Mouse (Mus musculus): ENCODE data around the gene Cltrn. TPM values are rescaled to one million over a fixed set of nuclear protein-coding genes. Genes with fewer than 3 reads are reported as not detected.

Gene Cltrn
- polyA plus RNA-seq, 1 experiment from 2014 or later: not detected

DNA sequence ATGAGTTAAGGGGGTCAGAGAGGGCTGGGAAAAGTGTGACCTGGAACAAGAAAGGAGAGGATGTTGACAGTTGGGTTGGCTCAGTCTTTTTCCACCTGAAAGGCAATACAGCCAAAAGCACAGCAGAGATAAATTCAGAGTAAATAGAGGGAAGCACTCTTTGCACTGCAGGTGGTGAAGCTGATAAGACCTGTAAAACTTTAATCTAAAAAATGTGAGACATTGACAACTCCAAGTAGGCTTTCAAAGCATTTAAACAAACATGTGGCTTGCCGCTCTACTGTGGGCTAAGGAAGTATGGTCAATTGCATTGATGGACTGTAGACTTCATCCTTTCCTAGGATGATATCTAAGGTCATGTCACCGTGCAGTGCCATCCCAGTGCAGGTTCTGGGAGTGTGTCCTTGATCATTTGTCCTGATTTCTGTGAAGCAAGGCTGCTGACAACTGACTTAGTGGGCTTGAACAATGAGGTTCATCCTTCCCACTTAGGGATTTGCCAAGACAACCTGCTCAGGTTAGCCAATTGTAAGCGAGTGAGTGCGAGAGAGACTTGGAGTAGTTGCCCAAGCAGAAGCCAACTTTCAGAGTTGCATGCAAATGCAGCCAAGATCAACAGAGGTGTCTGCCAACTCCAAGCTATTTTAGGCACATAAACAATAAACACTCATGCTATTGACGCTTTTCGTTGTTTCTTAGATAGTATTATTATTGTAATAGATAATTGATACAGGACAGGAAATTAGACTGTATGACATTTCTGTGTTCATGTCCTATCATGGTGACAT is 57.0 kb downstream of the Cltrn start:
- ATAC-seq: no peak
- H3K4me1 ChIP-seq (replicated peaks): no peaks in the 10 kb centered on the region
- no peaks in the 10 kb centered on the region for H3K9me3 ChIP-seq
- H3K9ac ChIP-seq (replicated peaks): no peak overlapping the region
- no peak overlapping the region for H3K4me2 ChIP-seq (replicated peaks)
- peaks cover 7% of the 10 kb centered on the region; the same call in 1 of the 2 replicates for H3K27me3 ChIP-seq
- no peaks in the 10 kb centered on the region for H3K36me3 ChIP-seq
- H3K27ac ChIP-seq: no peak overlapping the region
- no peak overlapping the region for H3K4me3 ChIP-seq (replicated peaks)
- WGBS: 90% methylated on average over 6 of the region's 6 CpGs

DNA sequence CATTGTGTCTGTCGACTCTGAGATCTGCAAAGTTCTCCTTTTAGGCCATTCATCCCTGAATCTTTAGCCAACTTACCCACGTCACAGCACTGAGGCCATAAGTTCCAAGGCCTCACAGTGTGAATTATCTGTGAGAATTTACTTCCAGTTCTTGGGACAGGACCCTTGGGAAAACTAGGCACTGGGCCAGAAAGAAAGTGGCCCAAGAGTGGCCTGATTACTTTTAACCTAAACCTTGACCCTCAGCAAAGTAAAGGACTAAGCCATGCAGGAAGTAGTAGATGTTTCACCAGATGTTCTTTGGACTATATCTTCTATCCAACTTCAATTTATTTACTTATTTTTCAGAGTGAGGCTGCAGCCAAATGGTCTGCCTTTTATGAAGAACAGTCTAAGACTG is 64.1 kb downstream of the Cltrn start:
- no peak overlapping the region for H3K4me2 ChIP-seq (replicated peaks)
- no peak for ATAC-seq
- no peaks in the 10 kb centered on the region for H3K4me1 ChIP-seq (replicated peaks)
- WGBS: 72% methylated on average over 2 of the region's 2 CpGs
- H3K9me3 ChIP-seq: no peaks in the 10 kb centered on the region
- H3K27me3 ChIP-seq: peaks cover 12% of the 10 kb centered on the region; the same call in 1 of the 2 replicates
- H3K27ac ChIP-seq: no peak overlapping the region
- no peaks in the 10 kb centered on the region for H3K36me3 ChIP-seq
- H3K4me3 ChIP-seq (replicated peaks): no peak overlapping the region
- no peak overlapping the region for H3K9ac ChIP-seq (replicated peaks)

DNA sequence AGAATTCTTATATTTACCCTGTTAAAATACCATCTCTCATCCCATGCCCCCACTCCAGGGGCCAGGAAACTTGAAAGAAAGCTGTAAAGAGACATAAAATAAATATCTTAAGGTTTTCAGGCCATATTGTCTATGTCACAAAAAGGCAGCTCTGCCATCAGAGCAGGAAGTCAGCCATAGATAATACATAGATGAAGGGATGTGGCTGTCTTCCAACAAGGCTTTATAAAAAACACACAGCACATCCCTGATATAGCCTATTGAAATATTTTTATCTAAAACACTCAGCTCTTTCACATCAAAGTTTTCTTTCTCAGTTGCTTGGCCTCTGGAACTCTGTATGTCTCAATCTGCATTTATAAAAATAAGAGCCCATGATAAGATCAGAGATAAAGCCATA is 65.0 kb downstream of the Cltrn start:
- Histone ChIP-seq H3K4me1 (replicated peaks) (no peaks in the 10 kb centered on the region), H3K4me3 (replicated peaks) (no peak overlapping the region), H3K27ac (no peak overlapping the region), H3K9ac (replicated peaks) (no peak overlapping the region), H3K36me3 (no peaks in the 10 kb centered on the region), H3K9me3 (no peaks in the 10 kb centered on the region), H3K27me3 (peaks cover 12% of the 10 kb centered on the region; the same call in 1 of the 2 replicates), H3K4me2 (replicated peaks) (no peak overlapping the region)
- no peak for ATAC-seq

DNA sequence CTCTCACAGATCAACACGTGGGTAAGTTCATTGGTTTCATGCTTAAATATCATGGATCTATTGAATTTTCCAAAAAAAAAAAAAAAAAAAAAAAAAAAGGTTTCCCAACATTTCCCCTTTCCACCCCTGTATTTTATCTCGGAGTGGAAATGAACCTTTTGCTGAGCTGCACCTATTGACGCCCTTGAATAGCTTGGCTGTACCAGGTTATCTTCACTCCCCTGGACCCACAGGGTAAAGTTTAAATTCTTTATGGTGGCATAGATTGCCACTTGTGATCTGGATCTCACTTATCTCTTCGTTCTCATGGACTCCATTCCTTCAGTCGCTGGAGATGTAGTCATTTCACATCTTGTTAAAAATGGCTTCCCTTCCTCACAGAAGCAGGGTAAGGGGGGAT is 66.0 kb downstream of the Cltrn start:
- no peak for ATAC-seq
- no peak overlapping the region for H3K4me2 ChIP-seq (replicated peaks)
- 84% methylated on average over 5 of the region's 5 CpGs for WGBS
- peaks cover 17% of the 10 kb centered on the region; the same call in 1 of the 2 replicates for H3K27me3 ChIP-seq
- H3K36me3 ChIP-seq: no peaks in the 10 kb centered on the region
- no peaks in the 10 kb centered on the region for H3K4me1 ChIP-seq (replicated peaks)
- H3K9me3 ChIP-seq: no peaks in the 10 kb centered on the region
- H3K9ac ChIP-seq (replicated peaks): no peak overlapping the region
- H3K4me3 ChIP-seq (replicated peaks): no peak overlapping the region
- H3K27ac ChIP-seq: no peak overlapping the region

DNA sequence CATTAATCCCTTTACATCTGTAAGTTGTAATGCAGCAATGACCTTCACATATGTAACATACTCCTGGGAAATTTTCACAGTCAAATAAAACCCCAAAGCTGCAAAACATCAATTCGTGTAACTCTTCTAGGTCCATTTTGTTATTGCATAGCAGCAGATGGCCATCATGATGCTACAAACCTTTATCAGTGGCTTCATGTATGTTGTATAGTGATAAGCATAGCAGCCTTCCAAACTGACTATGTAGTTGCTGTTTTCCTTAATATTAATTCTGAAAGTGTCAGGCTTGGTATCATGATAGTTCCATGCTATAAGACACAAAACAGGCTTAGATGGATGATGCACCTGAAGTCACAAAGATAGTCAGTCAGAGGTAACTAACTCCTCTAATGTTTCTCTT is 76.1 kb downstream of the Cltrn start:
- 76% methylated on average over 1 of the region's 1 CpGs for WGBS
- Histone ChIP-seq H3K4me1 (replicated peaks) (no peaks in the 10 kb centered on the region), H3K4me2 (replicated peaks) (no peak overlapping the region), H3K9me3 (no peaks in the 10 kb centered on the region), H3K27ac (no peak overlapping the region), H3K36me3 (no peaks in the 10 kb centered on the region), H3K27me3 (peaks cover 29% of the 10 kb centered on the region; the same call in 1 of the 2 replicates), H3K9ac (replicated peaks) (no peak overlapping the region), H3K4me3 (replicated peaks) (no peak overlapping the region)
- ATAC-seq: no peak

Other genes starting within 250 kb of the Cltrn start
- 69.3 and 89.6 TPM in 2 replicates for gene Ap1s2, start 179.8 kb upstream of the Cltrn start, polyA plus RNA-seq (2015; fragmentation: Nextera tagmentation; extraction: Ambion mirVana)
- 53.1 and 56.7 TPM in 2 replicates for gene Zrsr2, start 130.2 kb upstream of the Cltrn start, polyA plus RNA-seq (2015; fragmentation: Nextera tagmentation; extraction: Ambion mirVana)
- gene Car5b, start 60.8 kb upstream of the Cltrn start, polyA plus RNA-seq (2015; fragmentation: Nextera tagmentation; extraction: Ambion mirVana): 0.30 and 0.31 TPM in 2 replicates
- gene Siah1b, start 12.3 kb upstream of the Cltrn start, polyA plus RNA-seq (2015; fragmentation: Nextera tagmentation; extraction: Ambion mirVana): 27.1 and 30.4 TPM in 2 replicates
- 0.05 and 0.18 TPM in 2 replicates for gene Ace2, start 50.5 kb downstream of the Cltrn start, polyA plus RNA-seq (2015; fragmentation: Nextera tagmentation; extraction: Ambion mirVana)
- gene Bmx, start 169.4 kb downstream of the Cltrn start, polyA plus RNA-seq (2015; fragmentation: Nextera tagmentation; extraction: Ambion mirVana): 0.39 and 0.82 TPM in 2 replicates
- gene Pir, start 180.5 kb downstream of the Cltrn start, polyA plus RNA-seq (2015; fragmentation: Nextera tagmentation; extraction: Ambion mirVana): 2.2 and 3.7 TPM in 2 replicates